Mouse (Mus musculus) lung, postnatal 0 days (tissue): Measurements from ENCODE around the gene Gna12. TPM values are rescaled to one million over a fixed set of nuclear protein-coding genes. Genes with fewer than 3 reads are reported as not detected.

Experiments used
- ATAC-seq: fragments of 200-750 bp; cut with Nextera tagmentation; 2 replicates; pipeline ENCODE4 v1.8.0; 2017; ENCODE audit warnings: moderate library complexity
- DNase-seq: peaks from one replicate; pipeline ENCODE4 v3.0.0-alpha.2; 2016; ENCODE audit warnings: low spot score
- H3K27ac ChIP-seq: fragments of 300-500 bp; sonication (generic); 2 replicates; pipeline ENCODE4 v1.5.1; 2014; ENCODE audit warnings: antibody characterized with exemption, mild to moderate bottlenecking, low read length, mixed read lengths
- H3K27me3 ChIP-seq: fragments of 300-500 bp; sonication (generic); replicated peaks from 2 replicates; pipeline ENCODE4 v1.6.1; 2014; ENCODE audit warnings: low read length, mixed read lengths; ENCODE audit not compliant: insufficient read depth
- H3K36me3 ChIP-seq: fragments of 300-500 bp; sonication (generic); 2 replicates; pipeline ENCODE4 v1.6.1; 2014; ENCODE audit warnings: low read length, mixed read lengths; ENCODE audit not compliant: insufficient read depth
- H3K4me1 ChIP-seq: fragments of 300-500 bp; sonication (generic); 2 replicates; pipeline ENCODE4 v1.6.1; 2014; ENCODE audit warnings: antibody characterized with exemption, low read depth, low read length, mixed read lengths; ENCODE audit not compliant: insufficient read depth
- H3K4me2 ChIP-seq: fragments of 300-500 bp; sonication (generic); replicated peaks from 2 replicates; pipeline ENCODE4 v1.6.1; 2014; ENCODE audit warnings: low read depth, mild to moderate bottlenecking, low read length, moderate library complexity, mixed read lengths
- H3K4me3 ChIP-seq: fragments of 300-500 bp; sonication (generic); 2 replicates; pipeline ENCODE4 v1.5.1; 2014; ENCODE audit warnings: low read depth, low read length
- H3K9ac ChIP-seq: fragments of 300-500 bp; sonication (generic); replicated peaks from 2 replicates; pipeline ENCODE4 v1.6.1; 2014; ENCODE audit warnings: low read depth, mild to moderate bottlenecking
- H3K9me3 ChIP-seq: fragments of 300-500 bp; sonication (generic); 2 replicates; pipeline ENCODE4 v1.6.1; 2016; ENCODE audit warnings: low read length, mixed read lengths
- CTCF ChIP-seq: IDR thresholded peaks from 2 replicates; pipeline ENCODE4 v1.5.1; 2016; ENCODE audit warnings: antibody characterized with exemption, mild to moderate bottlenecking
- EP300 ChIP-seq: IDR thresholded peaks from 2 replicates; pipeline ENCODE4 v1.6.1; 2016; ENCODE audit warnings: antibody characterized with exemption, mild to moderate bottlenecking, control low read depth
- WGBS: fragments of 180-500 bp; shearing (Covaris S2); extraction: QIAGEN DNeasy Blood & Tissue Kit; methylation state at CpG from one replicate; pipeline ENCODE4 v1.1.7; 2014; 5-methylcytosine and 5-hydroxymethylcytosine counted together
- polyA plus RNA-seq: library from polyadenylated mRNA; unstranded; fragments of >200 nt; fragmentation: Nextera tagmentation; extraction: Ambion mirVana; gene quantifications from 2 replicates; pipeline ENCODE4 v1.2.1, GENCODE M21; 2015

The Gna12 gene
- polyA plus RNA-seq, 1 experiment from 2014 or later: 25.4 TPM

DNA sequence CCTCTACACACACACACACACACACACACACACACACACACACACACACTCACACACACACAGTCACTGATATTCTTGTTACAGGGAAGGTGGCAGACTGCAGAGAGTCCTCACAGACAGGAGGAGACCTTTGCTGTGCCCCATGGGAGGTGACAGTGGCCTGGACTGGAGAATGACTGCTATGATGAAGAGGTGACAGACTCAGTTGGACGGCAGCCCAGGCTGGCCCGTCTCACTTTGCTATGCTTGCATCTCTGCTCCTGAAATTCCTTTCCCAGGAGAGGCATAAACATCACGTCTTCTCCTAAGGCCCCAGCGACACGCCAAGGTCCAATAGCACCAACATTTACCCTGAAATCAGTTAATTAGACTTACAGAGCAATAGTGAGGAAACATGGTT, 23.5 kb upstream of the Gna12 start:
- Histone ChIP-seq H3K9me3 (no peaks in the 10 kb centered on the region), H3K27me3 (no peaks in the 10 kb centered on the region), H3K4me3 (no peak overlapping the region), H3K9ac (no peak overlapping the region), H3K4me2 (no peak overlapping the region), H3K27ac (no peak overlapping the region), H3K4me1 (no peaks in the 10 kb centered on the region), H3K36me3 (no peaks in the 10 kb centered on the region)
- 53% methylated on average over 5 of the region's 5 CpGs for WGBS
- ATAC-seq: no peak
- TF ChIP-seq CTCF: no peak
- no peak for DNase-seq

DNA sequence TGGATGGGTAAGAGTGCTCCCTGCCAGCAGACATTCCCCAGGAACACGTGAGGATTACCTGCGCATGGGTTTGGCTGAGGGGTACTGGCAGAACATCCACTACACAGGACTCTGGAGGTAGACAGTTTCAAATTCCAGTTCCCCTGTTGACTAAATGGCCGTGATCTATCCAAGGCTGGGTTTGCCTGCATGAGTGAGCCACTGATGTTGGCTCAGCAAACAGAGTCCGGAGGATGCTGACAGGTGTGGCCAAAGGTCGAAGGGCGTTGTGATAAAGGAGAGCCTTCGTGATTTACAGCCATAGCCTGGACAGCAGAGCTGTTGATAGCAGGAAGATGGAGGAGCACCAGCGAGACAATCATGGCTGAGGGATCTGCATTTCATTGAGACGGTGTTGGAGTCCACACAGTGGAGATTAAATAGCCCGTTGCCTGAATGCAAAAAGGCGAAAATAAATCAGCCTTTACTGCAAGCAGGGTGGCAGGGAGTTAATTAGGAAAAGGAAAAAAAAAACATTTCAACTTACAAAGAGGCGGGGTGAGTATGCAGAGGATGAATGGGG, 22.3 kb upstream of the Gna12 start:
- H3K27ac ChIP-seq: no peak overlapping the region
- H3K4me3 ChIP-seq: no peak overlapping the region
- no peak overlapping the region for H3K9ac ChIP-seq
- TF ChIP-seq EP300: no peak
- TF ChIP-seq CTCF: no peak
- no peaks in the 10 kb centered on the region for H3K4me1 ChIP-seq
- DNase-seq (no peak), ATAC-seq (no peak)
- WGBS: 38% methylated on average over 12 of the region's 12 CpGs
- H3K36me3 ChIP-seq: no peaks in the 10 kb centered on the region
- H3K9me3 ChIP-seq: no peaks in the 10 kb centered on the region
- no peaks in the 10 kb centered on the region for H3K27me3 ChIP-seq
- no peak overlapping the region for H3K4me2 ChIP-seq

DNA sequence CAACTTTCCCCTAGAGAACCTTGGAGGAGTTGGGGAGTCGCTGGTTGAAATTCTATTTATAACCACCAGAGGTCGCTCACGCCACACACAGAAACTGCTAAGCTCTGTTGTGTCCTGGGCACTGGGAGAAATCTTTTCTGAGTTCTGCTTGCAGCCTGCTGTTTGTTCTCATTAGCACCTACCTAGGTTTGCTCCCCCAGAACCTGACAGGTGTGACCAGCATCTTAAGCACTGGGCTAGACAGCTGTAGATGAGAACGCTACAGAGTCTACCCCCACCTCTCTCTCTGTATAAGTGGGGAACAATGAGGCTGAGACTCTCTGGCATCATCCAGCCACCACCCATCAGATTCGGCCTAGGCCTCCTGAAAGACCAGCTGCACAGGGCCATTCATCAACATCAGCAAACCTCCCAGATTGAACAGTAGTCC, 17.1 kb upstream of the Gna12 start:
- no peak overlapping the region for H3K27ac ChIP-seq
- no peaks in the 10 kb centered on the region for H3K27me3 ChIP-seq
- no peaks in the 10 kb centered on the region for H3K4me1 ChIP-seq
- DNase-seq (peak; percentile 71), ATAC-seq (no peak)
- TF ChIP-seq EP300: no peak
- TF ChIP-seq CTCF: peak; percentile 89
- no peak overlapping the region for H3K9ac ChIP-seq
- no peaks in the 10 kb centered on the region for H3K9me3 ChIP-seq
- WGBS: 10% methylated on average over 5 of the region's 5 CpGs
- no peak overlapping the region for H3K4me2 ChIP-seq
- no peak overlapping the region for H3K4me3 ChIP-seq
- H3K36me3 ChIP-seq: no peaks in the 10 kb centered on the region

DNA sequence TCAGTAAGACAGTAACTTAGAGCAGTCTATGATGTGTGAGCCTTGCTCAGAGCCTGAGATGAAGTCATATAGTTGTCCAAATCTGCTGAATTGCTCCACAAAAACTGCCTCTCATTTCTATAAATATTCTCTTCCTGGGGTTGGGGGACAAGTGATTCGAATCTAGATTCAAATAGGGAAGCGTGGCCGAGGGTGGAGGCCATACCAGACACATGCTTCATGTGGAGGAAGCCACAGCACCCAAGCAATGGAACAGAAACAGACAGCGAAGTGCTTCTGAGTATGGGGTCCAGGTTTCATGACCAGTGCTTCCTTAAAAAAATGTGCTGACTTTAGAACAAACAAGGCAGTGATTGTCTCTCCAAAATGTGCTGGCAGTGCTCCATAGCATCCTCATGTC, 11.7 kb upstream of the Gna12 start:
- Histone ChIP-seq H3K27ac (no peak overlapping the region), H3K4me2 (no peak overlapping the region), H3K4me3 (no peak overlapping the region), H3K4me1 (no peaks in the 10 kb centered on the region), H3K9me3 (no peaks in the 10 kb centered on the region), H3K9ac (no peak overlapping the region), H3K36me3 (no peaks in the 10 kb centered on the region), H3K27me3 (no peaks in the 10 kb centered on the region)
- TF ChIP-seq EP300 (no peak), CTCF (no peak)
- WGBS: 73% methylated on average over 4 of the region's 4 CpGs
- DNase-seq (no peak), ATAC-seq (no peak)

DNA sequence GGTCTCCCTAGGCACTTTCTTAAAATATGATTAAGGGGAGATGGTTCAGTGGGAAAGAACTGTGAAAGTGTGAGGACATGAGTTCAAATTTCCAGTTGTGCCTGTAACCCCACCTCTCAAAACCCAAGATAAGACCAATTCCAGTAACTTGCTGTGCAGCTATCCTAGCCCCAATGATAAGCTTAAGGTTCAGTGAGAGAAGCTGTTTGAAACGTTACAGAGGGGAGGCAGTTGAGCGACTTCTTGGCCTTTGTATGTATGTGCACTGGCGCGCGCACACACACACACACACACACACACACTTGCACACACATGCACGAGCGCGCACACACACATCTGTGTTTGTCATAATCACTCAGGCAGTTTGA, 817 bp upstream of the Gna12 start:
- ATAC-seq (no peak), DNase-seq (no peak)
- no peaks in the 10 kb centered on the region for H3K9me3 ChIP-seq
- no peak overlapping the region for H3K4me3 ChIP-seq
- TF ChIP-seq CTCF (no peak), EP300 (no peak)
- peak overlapping the region; percentile 29; the same call in 1 of the 2 replicates for H3K4me2 ChIP-seq
- H3K9ac ChIP-seq: no peak overlapping the region
- 77% methylated on average over 8 of the region's 8 CpGs for WGBS
- peaks cover 18% of the 10 kb centered on the region; the same call in 1 of the 2 replicates for H3K4me1 ChIP-seq
- no peaks in the 10 kb centered on the region for H3K27me3 ChIP-seq
- H3K36me3 ChIP-seq: no peaks in the 10 kb centered on the region
- H3K27ac ChIP-seq: no peak overlapping the region

DNA sequence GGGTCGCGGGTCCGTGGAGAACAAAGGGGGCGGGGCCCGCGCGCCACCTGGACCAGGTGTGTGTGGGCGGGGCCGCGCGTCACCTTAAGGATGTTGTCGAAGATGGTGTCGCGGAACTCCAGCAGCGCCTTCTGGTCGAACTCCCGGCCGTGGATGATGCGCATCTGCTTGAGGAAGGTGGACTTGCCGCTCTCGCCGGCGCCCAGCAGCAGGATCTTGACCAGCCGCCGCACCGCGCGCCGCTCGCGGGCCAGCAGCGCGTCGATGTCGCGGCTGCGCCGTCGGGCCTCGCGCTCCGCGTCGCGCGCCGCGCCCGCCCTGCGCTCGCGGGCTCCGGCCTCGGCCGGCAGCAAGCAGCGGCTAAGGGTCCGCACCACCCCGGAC, 328 bp downstream of the Gna12 start:
- ATAC-seq (no peak), DNase-seq (peak; percentile 56)
- WGBS: under 1% methylated on average over 27 of the region's 58 CpGs
- Histone ChIP-seq H3K4me2 (peak overlapping the region; percentile 92), H3K27ac (peak overlapping the region; percentile 88), H3K9me3 (no peaks in the 10 kb centered on the region), H3K36me3 (no peaks in the 10 kb centered on the region), H3K9ac (peak overlapping the region; percentile 78), H3K4me3 (peak overlapping the region; percentile 78), H3K4me1 (peaks cover 18% of the 10 kb centered on the region; the same call in 1 of the 2 replicates), H3K27me3 (no peaks in the 10 kb centered on the region)
- TF ChIP-seq CTCF: no peak
- no peak for TF ChIP-seq EP300
